Mouse (Mus musculus): Measurements from ENCODE around the gene Cd47. TPM values are rescaled to one million over a fixed set of nuclear protein-coding genes. Genes with fewer than 3 reads are reported as not detected.

Cd47 gene
- total RNA-seq, 1 experiment from 2014 or later: 128 TPM

- no peak for DNase-seq
Observed at GRCm38 (mm10) chr16:49868278-49868677, 67.9 kb downstream of the Cd47 start.

- no peak for DNase-seq
Observed at GRCm38 (mm10) chr16:49873918-49874317, 73.6 kb downstream of the Cd47 start.

DNA sequence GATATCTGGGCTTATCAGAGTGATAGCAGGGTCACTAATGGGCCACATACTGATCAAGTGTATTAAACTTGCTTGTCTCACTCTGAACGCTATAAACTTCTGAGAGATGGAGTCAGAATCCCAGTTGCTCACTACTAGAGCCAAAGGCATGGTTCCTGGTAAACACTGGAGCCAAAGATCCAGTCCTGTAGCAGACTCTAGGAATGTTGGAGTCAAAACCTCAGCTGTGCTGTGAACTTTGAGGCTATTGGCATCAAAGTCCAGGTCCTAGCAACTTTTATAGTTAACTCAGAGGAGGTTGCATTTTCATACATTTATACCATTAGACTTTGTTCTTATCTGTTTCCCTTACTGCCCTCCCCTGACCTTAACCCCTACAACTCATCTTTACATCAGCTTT is 74.2 kb downstream of the Cd47 start:
- no peak for DNase-seq

DNA sequence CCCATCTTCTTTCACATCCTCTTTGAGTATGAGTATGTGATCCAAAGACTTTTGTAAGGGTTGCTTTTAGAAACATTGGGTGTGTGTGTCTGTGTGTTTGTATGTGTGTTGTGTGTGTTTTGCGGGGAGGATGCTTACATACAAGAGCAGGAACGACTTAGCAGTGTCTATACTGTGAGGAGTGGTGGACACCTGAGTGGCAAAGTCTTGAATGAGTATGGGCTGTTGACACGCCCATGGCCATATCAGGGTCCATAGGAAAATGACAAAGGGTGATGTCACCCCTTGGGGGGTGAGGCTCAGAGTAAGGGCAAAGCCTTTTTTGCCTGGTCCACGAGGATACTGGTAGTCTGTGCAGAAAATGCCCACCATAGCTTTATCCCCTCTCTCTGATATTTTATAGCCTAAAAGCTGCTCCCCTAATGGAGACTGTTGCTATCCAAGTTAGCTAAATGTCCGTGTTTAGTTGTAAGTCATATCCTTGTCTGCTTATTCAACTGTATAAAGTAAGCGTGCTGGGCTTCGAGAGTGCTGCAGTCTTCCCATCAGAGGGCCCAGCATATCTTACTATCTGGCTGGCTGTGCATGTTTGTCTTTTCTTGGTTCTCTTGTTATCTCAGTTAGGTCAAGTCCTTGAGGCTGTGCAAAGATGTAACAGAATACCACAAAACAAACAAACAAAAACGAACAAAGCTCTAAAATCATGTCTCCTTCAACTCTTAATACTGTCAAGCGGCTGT is 76.1 kb downstream of the Cd47 start:
- no peak for DNase-seq

- no peak for DNase-seq
Observed at GRCm38 (mm10) chr16:49877243-49877642, 76.9 kb downstream of the Cd47 start.

DNA sequence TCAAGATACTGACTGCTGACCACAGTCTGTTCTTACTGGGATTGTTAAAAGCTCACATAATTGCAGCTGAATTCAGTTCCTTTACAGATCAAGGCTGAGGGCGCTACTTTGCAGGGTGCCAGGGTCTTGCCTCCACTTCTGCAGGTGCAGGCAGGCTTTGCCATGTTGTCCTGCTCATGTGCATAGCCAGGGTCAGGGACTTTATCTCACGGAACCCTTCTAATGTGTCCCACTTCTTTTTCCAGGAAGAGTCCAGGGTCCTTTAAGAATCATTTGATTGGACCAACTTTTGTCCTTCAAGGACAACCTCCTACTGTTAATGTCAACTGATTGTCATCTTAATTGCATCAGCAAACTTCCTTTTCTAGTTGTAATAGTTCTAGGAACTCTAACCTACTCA is 77.7 kb downstream of the Cd47 start:
- DNase-seq: no peak

GRCm38 (mm10) chr16:49886403-49887066 is 86.2 kb downstream of the Cd47 start:
- DNase-seq: no peak

GRCm38 (mm10) chr16:49887290-49887689 is 87.0 kb downstream of the Cd47 start:
- DNase-seq: no peak

DNA sequence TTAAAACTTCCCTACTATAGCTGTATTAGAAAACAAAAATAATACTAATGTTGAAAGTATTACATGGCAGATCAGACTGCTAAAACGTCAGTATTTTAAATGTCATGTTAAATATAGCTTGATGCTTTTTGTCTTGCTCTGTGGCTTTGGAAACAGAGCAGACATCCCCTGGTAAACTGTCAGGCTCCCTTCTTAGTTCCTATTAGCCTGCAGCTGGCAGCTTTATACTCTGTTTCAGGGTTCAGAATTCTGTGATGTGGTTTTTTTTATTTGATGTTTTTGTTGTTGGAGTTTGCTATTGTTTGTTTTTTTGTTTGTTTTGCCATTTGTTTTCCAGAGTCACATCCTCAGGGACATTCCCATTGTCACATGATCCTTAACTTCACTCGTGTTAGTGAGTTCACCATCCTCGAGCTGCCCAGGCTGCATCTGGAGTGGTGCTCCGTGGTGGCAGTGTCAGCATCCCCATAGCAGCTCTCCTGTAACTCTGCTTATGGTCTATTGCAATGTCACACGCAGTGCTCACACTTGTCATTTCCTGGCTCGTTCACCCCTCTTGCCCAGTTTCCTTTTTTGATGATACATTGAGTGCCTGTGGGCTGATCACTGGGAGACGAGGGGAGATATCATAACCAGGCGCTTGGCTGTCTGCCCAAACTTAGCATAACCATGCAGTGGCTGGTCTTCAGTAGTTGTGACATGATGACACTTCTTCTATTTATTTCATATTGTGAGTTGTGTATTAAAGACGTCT is 87.7 kb downstream of the Cd47 start:
- peak; percentile 41 for DNase-seq

GRCm38 (mm10) chr16:49889031-49889655 is 88.8 kb downstream of the Cd47 start:
- no peak for DNase-seq

GRCm38 (mm10) chr16:49892252-49892651 is 91.9 kb downstream of the Cd47 start:
- no peak for DNase-seq

- peak; percentile 42 for DNase-seq
Observed at GRCm38 (mm10) chr16:49892945-49893344, 92.6 kb downstream of the Cd47 start.

GRCm38 (mm10) chr16:49894624-49895023 is 94.3 kb downstream of the Cd47 start:
- DNase-seq: no peak

DNA sequence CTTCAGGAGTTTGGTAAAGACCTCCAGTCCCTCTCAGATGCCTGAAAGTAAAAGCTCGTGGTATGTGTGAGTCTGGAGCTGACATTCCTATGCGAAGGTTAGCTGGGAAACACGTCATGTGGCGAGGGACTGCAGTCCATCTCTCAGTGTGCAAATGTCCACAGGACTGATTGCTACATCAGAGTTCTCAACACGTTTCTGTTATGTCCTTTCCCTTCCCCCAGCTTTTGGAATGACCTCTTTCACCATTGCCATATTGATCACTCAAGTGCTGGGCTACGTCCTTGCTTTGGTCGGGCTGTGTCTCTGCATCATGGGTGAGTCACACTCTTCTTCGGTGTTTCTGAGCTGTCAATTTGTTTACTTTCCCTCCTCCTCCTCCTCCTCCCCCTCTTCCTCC is 95.8 kb downstream of the Cd47 start:
- DNase-seq: peak; percentile 53

DNA sequence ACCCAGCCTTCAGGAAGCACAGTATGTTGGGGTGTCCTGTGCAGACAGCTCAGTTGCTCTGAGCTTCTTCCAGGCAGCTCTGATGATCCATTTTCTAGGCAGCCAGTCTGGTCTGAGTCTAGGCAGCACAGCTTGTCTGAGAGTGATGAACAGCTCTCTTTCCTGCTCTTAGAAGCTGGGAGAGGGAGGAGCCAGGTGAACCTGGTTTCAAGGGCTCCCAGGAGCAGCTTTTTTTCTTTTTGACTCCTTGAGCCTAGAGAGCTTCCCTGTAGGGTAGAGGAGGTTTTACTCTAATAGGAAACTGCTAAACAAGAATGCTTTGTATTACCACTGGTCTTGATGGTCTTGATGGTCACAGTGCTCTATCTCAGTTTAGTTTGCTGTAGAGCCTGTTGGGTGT is 101.1 kb downstream of the Cd47 start:
- DNase-seq: no peak

- DNase-seq: no peak
Observed at GRCm38 (mm10) chr16:49902083-49902482, 101.8 kb downstream of the Cd47 start.

DNA sequence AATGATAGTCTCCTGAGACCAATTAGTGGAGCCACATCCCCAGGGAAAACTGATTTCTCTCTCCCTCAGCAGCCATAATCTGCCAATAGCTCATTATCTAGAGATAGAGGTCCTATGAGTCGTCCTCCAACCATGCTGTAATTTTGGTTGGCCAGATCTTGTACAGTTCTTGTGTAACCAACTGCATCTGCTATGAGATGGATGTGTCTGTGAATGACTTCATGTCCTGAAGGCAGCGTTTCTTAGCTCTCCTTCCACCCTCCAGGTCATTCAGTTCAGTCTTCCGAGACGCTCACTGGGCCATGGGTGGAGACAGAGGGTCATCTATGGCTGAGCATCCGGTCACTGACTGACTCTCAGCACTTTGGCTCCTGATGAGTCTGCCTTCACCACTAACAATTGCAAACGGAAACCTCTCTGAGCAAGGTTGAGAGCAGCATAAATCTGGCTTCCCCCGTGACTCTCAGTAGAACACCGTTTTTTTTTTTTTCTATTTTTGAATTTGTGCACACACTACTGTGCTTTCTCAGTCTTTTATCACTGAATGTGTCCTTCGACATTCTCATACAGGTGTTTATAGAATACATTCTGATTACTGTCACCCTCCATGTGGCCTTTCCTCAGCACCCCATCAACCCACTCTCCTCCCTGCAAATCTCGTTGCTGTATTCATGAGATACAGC is 104.1 kb downstream of the Cd47 start:
- DNase-seq: no peak

GRCm38 (mm10) chr16:49905041-49905440 is 104.7 kb downstream of the Cd47 start:
- no peak for DNase-seq

DNA sequence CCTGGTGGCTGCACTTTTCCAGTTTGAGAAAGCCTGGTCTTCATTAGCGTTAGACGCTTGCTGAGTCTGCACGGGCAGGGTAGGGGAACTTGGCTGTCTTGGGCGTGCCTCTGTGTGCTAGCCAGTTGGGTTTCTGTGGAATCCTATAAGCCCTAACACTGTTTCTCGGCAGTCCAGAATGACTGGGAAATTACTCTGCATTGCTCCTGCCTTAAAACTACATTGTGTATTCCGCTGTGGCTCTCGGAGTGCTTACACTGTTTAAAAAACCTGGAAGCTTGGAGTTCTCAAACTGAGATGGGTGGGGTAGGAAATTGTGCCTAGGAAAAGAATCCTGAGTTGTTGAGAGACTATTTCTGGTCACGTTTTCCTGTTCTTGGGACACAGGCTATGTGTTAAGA is 105.3 kb downstream of the Cd47 start:
- DNase-seq: no peak

DNA sequence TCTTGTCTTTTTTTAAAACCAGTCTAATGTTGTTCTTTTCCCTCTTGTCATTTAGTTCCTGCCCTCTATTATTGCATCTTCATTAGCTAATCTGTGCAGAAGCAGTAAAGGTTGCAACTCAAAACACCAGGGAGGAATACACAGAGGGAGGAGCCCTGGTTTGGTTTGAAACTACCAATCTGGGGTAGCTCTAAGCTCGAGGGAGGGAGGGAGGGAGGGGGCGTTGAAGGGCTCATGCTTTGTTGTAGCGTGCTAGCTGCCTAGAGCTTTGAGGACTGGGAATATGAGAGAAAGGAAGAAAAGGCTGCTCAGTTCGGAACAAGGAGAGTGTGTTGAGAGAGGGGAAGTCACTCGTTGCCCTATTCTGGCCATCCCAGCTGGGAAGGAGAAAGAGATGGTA is 105.7 kb downstream of the Cd47 start:
- no peak for DNase-seq

GRCm38 (mm10) chr16:49906940-49907339 is 106.6 kb downstream of the Cd47 start:
- DNase-seq: no peak

- DNase-seq: peak; percentile 40
Observed at GRCm38 (mm10) chr16:49907356-49907755, 107.0 kb downstream of the Cd47 start.

Measured in adrenal gland, postnatal 14 days (tissue).